Mouse (Mus musculus): ENCODE measurements around the gene Tbcc.
"Not testable (repeated sequence)": the region's sequence is repeated elsewhere in the genome, so short reads cannot be mapped to it uniquely, and the experiment has no call there.

The Tbcc gene

GRCm38 (mm10) chr17:46890116-46890815, at the start of gene Tbcc:
TSS of gene Tbcc (plus strand) at chr17:46890684.
- in situ Hi-C loops (cut with MboI, MseI), result no loop called here

GRCm38 (mm10) chr17:46843022-46843421, 47.5 kb upstream of the Tbcc start:
- in situ Hi-C loops (cut with MboI, MseI), result no loop called here

GRCm38 (mm10) chr17:46843716-46844115, 46.8 kb upstream of the Tbcc start:
- in situ Hi-C loops (cut with MboI, MseI), result no loop called here

GRCm38 (mm10) chr17:46844811-46845210, 45.7 kb upstream of the Tbcc start:
- in situ Hi-C loops (cut with MboI, MseI), result no loop called here

GRCm38 (mm10) chr17:46845262-46845661, 45.2 kb upstream of the Tbcc start:
- in situ Hi-C loops (cut with MboI, MseI), result no loop called here

GRCm38 (mm10) chr17:46846573-46846972, 43.9 kb upstream of the Tbcc start:
- in situ Hi-C loops (cut with MboI, MseI), result not testable (repeated sequence)

GRCm38 (mm10) chr17:46847206-46847605, 43.3 kb upstream of the Tbcc start:
- in situ Hi-C loops (cut with MboI, MseI), result no loop called here

GRCm38 (mm10) chr17:46852725-46853124, 37.8 kb upstream of the Tbcc start:
- in situ Hi-C loops (cut with MboI, MseI), result no loop called here

- in situ Hi-C loops (cut with MboI, MseI), result no loop called here
These were observed 37.2 kb upstream of the Tbcc start for GRCm38 (mm10) chr17:46853281-46853680.

GRCm38 (mm10) chr17:46854096-46854495, 36.4 kb upstream of the Tbcc start:
- in situ Hi-C loops (cut with MboI, MseI), result no loop called here

- in situ Hi-C loops (cut with MboI, MseI), result no loop called here
These were observed 35.8 kb upstream of the Tbcc start for GRCm38 (mm10) chr17:46854640-46855110.

GRCm38 (mm10) chr17:46855328-46856106, 35.0 kb upstream of the Tbcc start:
- in situ Hi-C loops (cut with MboI, MseI), result no loop called here

- in situ Hi-C loops (cut with MboI, MseI), result no loop called here
These were observed 34.4 kb upstream of the Tbcc start for GRCm38 (mm10) chr17:46856107-46856388.

GRCm38 (mm10) chr17:46856471-46857360, 33.8 kb upstream of the Tbcc start:
- in situ Hi-C loops (cut with MboI, MseI), result no loop called here

GRCm38 (mm10) chr17:46857361-46857902, 33.1 kb upstream of the Tbcc start:
- in situ Hi-C loops (cut with MboI, MseI), result no loop called here

GRCm38 (mm10) chr17:46857903-46858748, 32.4 kb upstream of the Tbcc start, which contains the start of gene Bicral:
TSS of gene Bicral (minus strand) at chr17:46858482.
- in situ Hi-C loops (cut with MboI, MseI), result no loop called here

- in situ Hi-C loops (cut with MboI, MseI), result no loop called here
These were observed 31.6 kb upstream of the Tbcc start for GRCm38 (mm10) chr17:46858749-46859444.

- in situ Hi-C loops (cut with MboI, MseI), result no loop called here
These were observed 30.4 kb upstream of the Tbcc start for GRCm38 (mm10) chr17:46860120-46860519.

- in situ Hi-C loops (cut with MboI, MseI), result no loop called here
These were observed 25.8 kb upstream of the Tbcc start for GRCm38 (mm10) chr17:46864566-46865195.

- in situ Hi-C loops (cut with MboI, MseI), result no loop called here
These were observed 23.6 kb upstream of the Tbcc start for GRCm38 (mm10) chr17:46866836-46867235.
